Mouse (Mus musculus) heart, embryonic 16.5 days (tissue): Measurements from ENCODE around the gene Spib. TPM values are rescaled to one million over a fixed set of nuclear protein-coding genes. Genes with fewer than 3 reads are reported as not detected.

ENCODE experiments used
- ATAC-seq: fragments of 200-750 bp; cut with Nextera tagmentation; replicated peaks from 2 replicates; pipeline ENCODE4 v1.8.0; 2017; ENCODE audit warnings: moderate number of reproducible peaks; ENCODE audit not compliant: insufficient read depth, low FRiP score; ENCODE audit errors: extremely low read depth
- H3K27ac ChIP-seq: fragments of 300-500 bp; sonication (generic); 2 replicates; pipeline ENCODE4 v1.5.1; 2014; ENCODE audit warnings: mild to moderate bottlenecking, low read length, control low read depth, moderate library complexity
- H3K27me3 ChIP-seq: fragments of 300-500 bp; sonication (generic); 2 replicates; pipeline ENCODE4 v1.6.1; 2014; ENCODE audit warnings: low read length, mixed read lengths; ENCODE audit not compliant: control insufficient read depth, insufficient read depth
- H3K36me3 ChIP-seq: fragments of 300-500 bp; sonication (generic); 2 replicates; pipeline ENCODE4 v1.6.1; 2014; ENCODE audit not compliant: control insufficient read depth, insufficient read depth
- H3K4me1 ChIP-seq: fragments of 300-500 bp; sonication (generic); 2 replicates; pipeline ENCODE4 v1.6.1; 2014; ENCODE audit warnings: low read length, mixed read lengths; ENCODE audit not compliant: control insufficient read depth, insufficient read depth
- H3K4me2 ChIP-seq: fragments of 300-500 bp; sonication (generic); 2 replicates; pipeline ENCODE4 v1.6.1; 2014; ENCODE audit warnings: low read depth, mild to moderate bottlenecking, control low read depth, low read length
- H3K4me3 ChIP-seq: fragments of 300-500 bp; sonication (generic); 2 replicates; pipeline ENCODE4 v1.5.1; 2014; ENCODE audit warnings: mild to moderate bottlenecking, control low read depth, low read length
- H3K9ac ChIP-seq: fragments of 300-500 bp; sonication (generic); 2 replicates; pipeline ENCODE4 v1.6.1; 2014; ENCODE audit warnings: low read length, control low read depth
- H3K9me3 ChIP-seq: fragments of 300-500 bp; sonication (generic); replicated peaks from 2 replicates; pipeline ENCODE4 v1.6.1; 2016; ENCODE audit warnings: low read length; ENCODE audit not compliant: control insufficient read depth
- WGBS: fragments of 180-500 bp; shearing (Covaris S2); extraction: QIAGEN DNeasy Blood & Tissue Kit; methylation state at CpG from one replicate; pipeline ENCODE4 v1.1.7; 2014; 5-methylcytosine and 5-hydroxymethylcytosine counted together
- polyA plus RNA-seq: library from polyadenylated mRNA; unstranded; fragments of >200 nt; fragmentation: Nextera tagmentation; extraction: Ambion mirVana; gene quantifications from 2 replicates; pipeline ENCODE4 v1.2.1, GENCODE M21; 2015

Gene Spib
- polyA plus RNA-seq, 1 experiment from 2014 or later, result 5.9 TPM

DNA sequence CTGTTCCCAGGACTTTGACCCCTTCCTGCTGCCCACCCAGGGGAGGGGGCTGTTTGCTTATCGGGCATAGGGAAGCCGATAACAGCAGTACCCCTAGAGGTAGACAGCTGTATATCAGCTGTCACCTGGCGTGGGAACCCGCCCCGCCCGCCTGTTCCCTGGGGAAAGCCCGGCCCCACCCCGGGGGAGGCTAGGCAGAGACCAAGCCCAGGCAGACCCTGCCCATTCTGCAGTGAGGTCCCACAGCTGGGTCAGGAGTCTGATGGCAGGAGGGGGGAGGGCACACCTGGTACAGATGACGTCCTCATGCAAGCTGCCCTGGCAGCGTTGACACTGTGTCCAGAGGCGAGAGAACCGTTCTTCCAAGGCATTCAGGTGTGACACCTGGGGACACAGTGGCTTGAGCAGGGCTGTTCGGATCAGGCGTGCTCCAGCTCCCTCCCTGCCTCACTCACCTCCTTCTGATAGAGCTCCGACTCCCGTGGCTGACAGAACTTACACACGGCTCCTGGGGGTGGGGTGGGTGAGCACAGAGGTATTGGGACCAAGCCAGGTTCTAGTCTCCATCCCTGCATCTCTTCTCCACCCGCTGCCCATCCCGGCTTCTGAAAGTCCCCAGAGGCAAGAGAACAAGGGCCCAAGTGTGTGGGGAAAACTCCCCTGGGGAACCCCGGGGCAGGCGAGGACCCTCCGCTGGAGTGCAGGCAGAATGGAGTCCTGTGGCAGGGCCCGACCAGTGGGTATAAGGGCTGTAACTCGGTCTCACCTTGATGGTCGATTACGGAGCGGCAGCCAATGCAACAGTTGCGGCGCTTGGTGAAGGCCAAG lies 1.3 kb upstream of the Spib start:
- Histone ChIP-seq H3K27me3 (peaks cover 6% of the 10 kb centered on the region; the same call in 1 of the 2 replicates), H3K27ac (no peak overlapping the region), H3K9ac (no peak overlapping the region), H3K4me3 (no peak overlapping the region), H3K4me2 (no peak overlapping the region), H3K4me1 (peaks cover 13% of the 10 kb centered on the region), H3K36me3 (peaks cover 25% of the 10 kb centered on the region), H3K9me3 (no peaks in the 10 kb centered on the region)
- WGBS, result 80% methylated on average over 29 of the region's 29 CpGs
- ATAC-seq, result no peak

DNA sequence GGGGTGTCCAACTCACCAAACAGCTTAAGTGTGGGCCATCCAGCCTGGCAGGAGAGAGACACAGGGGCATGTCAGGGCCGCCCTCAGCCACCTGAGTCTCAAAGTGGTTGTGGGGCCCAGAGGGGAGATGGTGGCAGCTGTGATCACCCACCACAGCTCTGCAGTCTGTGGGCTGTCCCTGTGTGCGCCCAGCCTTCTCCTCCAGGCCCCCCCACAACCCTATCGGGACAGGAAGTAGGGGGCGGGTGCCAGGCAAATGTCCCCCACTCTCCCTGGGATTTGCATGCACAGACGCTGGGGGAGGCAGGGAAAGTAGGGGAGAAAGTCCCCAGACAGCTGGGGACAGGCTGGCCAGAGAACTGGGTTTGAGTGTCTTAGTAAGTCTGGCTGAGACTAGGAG lies 664 bp downstream of the Spib start:
- Histone ChIP-seq H3K27ac (no peak overlapping the region; the same call in 1 of the 2 replicates), H3K9me3 (no peaks in the 10 kb centered on the region), H3K9ac (no peak overlapping the region), H3K4me2 (no peak overlapping the region), H3K36me3 (peaks cover 14% of the 10 kb centered on the region), H3K4me1 (peaks cover 4% of the 10 kb centered on the region; the same call in 1 of the 2 replicates), H3K27me3 (peaks cover 11% of the 10 kb centered on the region), H3K4me3 (peak overlapping the region; percentile 4; the same call in 1 of the 2 replicates)
- ATAC-seq, result no peak
- WGBS, result 26% methylated on average over 5 of the region's 5 CpGs

DNA sequence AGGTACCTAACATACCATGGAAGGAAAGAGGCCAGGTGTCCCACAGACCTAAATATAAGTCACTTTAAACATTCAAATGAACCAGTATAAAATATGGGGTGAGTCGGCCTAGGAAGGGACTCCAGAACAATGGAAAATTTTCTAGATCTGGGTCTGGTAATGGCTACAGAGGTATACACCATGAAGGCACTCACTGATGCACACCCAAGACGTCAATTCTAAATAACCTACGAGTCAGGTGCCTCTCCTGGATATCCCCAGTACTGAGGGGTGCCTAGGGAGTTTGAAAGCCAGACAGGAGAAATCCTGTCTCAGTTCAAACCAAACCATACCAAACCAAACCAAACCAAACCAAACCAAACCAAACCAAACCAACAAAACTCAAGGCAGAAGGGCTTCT lies 1.4 kb downstream of the Spib start:
- Histone ChIP-seq H3K9ac (no peak overlapping the region), H3K4me2 (no peak overlapping the region), H3K9me3 (no peaks in the 10 kb centered on the region), H3K4me1 (peaks cover 2% of the 10 kb centered on the region), H3K4me3 (no peak overlapping the region), H3K36me3 (peaks cover 7% of the 10 kb centered on the region), H3K27ac (no peak overlapping the region), H3K27me3 (peaks cover 11% of the 10 kb centered on the region)
- no peak for ATAC-seq
- 83% methylated on average over 3 of the region's 3 CpGs for WGBS

DNA sequence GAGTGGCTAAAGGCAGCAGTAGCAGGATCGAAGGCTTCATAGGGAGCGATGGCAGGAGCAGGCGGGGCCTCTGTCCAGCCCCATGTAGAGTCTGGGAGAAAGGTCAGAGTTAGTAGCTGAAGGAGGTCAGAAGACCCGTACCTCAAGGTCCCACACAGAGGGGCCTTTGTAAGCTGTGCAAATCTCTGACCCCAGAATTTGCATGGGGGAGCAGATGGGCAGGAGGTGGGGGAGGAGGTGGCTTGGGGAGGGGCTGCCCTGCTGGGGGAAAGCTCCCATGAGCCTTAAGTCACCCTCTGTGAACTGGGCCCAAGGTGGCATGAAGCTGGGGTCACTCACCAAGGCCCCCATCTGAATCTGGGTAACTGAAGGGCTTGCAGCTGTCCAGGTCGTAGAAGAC lies 2.4 kb downstream of the Spib start:
- ATAC-seq, result no peak
- Histone ChIP-seq H3K4me3 (no peak overlapping the region), H3K27me3 (peaks cover 11% of the 10 kb centered on the region)

DNA sequence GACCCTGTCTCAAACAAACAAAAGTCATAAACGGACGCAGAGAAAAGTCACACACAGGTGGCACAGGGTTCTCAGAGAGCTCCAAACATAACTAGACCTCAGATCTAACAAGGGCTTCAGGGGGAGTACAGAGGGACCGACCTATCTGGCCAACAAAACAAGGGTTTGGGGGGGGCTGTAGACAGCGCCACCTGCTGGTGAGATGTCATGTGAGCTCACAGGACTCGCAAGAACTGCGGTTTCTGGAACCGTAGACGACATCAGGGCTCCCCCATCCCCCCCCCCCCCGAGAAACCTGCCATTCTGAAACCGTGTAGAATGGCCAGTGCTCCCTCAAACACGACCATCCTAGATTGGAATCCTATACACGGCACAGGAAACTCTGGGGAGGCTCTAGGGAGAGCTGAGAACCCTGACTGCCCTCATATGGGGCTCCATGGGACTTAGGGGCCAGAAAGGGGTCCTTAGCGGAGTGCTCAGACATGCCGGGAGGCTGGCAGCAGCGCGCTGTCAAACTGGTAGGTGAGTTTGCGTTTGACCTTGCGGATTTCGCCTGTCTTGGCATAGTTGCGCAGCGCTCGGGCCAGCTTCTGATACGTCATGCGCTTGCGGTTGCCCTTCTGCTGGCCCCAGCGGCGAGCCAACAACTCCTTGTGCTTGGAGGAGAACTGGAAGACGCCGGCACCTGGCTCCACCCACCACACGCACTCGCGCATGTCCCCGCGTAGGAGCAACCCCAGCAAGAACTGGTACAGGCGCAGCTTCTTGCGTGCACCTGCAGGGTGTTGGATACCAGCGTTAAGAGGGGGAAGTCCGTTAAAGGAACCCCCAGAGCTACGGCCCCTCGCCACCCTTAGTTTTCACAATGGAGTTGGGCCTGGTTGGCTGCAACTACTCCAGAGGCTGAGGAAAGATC lies 4.1 kb downstream of the Spib start:
- peak overlapping the region; percentile 82 for H3K4me2 ChIP-seq
- H3K4me1 ChIP-seq, result peaks cover 15% of the 10 kb centered on the region
- peak overlapping the region; percentile 75 for H3K9ac ChIP-seq
- ATAC-seq, result peak; percentile 26; the same call in 1 of the 2 replicates
- 0 out of 2 replicates have a peak overlapping the region, but pooled peaks have one; percentile 20 for H3K27ac ChIP-seq
- no peaks in the 10 kb centered on the region for H3K36me3 ChIP-seq
- WGBS, result 6% methylated on average over 40 of the region's 40 CpGs
- H3K27me3 ChIP-seq, result peaks cover 18% of the 10 kb centered on the region
- H3K4me3 ChIP-seq, result peak overlapping the region; percentile 39
- H3K9me3 ChIP-seq, result no peaks in the 10 kb centered on the region

More for the DNA sequence above, 2.4 kb downstream of the Spib start:
- H3K27ac ChIP-seq, result no peak overlapping the region
- no peak overlapping the region for H3K4me2 ChIP-seq
- H3K9me3 ChIP-seq, result no peaks in the 10 kb centered on the region
- H3K4me1 ChIP-seq, result peaks cover 12% of the 10 kb centered on the region
- WGBS, result 74% methylated on average over 5 of the region's 5 CpGs
- no peak overlapping the region for H3K9ac ChIP-seq
- peaks cover 4% of the 10 kb centered on the region; the same call in 1 of the 2 replicates for H3K36me3 ChIP-seq

DNA sequence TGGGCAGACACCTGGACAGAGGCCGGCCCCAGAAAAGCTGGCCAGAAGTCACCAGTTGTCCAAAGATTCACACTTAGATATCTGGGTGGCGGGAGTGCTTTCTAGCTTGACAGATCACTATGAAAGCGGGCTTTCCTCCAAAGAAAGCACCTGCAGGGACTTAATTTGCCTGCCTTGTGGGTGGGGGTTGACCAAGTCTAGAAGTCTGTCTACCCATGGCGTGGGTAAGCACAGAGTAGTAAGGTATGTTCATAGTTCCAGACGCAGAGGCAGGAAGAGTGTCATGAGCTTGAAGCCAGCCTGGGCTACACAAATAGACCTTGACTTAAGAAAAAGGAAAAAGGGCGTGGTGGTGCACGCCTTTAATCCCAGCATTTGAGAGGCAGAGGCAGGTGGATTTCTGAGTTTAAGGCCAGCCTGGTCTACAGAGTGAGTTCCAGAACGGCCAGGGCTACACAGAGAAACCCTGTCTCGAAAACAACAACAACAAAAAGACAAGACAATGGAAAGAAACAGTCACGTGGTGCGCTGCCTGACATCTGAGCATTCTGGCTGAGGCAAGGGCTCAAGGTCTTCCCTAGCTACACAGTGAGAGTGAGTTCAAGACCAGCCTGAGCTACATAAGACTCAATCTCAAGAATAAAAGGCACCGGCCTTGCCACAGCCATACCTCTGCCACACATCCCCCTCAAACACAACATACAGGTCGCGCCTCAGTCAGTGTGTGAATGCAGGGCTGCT lies 5.3 kb downstream of the Spib start:
- Histone ChIP-seq H3K27me3 (peaks cover 28% of the 10 kb centered on the region), H3K4me3 (no peak overlapping the region), H3K9ac (no peak overlapping the region), H3K27ac (no peak overlapping the region), H3K4me1 (peaks cover 16% of the 10 kb centered on the region), H3K4me2 (no peak overlapping the region), H3K9me3 (no peaks in the 10 kb centered on the region), H3K36me3 (no peaks in the 10 kb centered on the region)
- no peak for ATAC-seq
- 83% methylated on average over 14 of the region's 14 CpGs for WGBS

DNA sequence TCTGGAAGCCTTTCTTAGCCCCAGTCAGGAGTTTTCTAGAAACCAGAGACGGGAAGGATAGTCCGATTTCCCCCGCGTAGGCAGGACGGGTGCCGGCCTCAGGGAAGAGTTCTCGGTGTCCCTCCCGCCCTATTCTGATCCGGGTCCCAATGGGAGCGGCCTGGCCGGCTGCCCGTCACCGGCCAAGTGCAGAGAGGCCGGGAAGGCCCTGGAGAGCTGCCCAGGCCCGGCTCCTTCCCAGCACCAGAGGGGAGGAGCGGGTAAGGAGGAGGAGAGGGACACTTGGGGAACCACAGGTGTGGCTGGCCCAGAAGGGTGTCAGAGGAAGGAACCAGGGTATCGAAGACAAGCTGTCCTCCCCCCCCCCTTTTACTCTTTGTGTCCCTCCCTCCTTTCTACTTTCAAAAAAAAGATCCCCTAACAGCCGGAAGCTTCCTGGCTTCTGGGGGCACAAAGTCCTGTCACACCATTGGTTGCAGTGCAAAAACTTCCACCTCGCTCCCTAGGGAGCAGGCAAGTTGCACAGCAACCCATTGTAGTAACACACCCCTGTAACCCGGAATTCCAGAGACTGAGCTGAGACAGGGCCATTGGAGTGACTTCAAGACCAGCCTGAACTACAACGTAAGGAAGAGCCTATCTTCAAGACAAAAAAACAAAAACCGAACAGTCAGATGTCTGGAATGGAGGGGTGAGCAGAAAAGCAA lies 6.6 kb downstream of the Spib start:
- Histone ChIP-seq H3K9me3 (no peaks in the 10 kb centered on the region), H3K4me2 (peak overlapping the region; percentile 62), H3K36me3 (no peaks in the 10 kb centered on the region), H3K4me3 (peak overlapping the region; percentile 29), H3K27me3 (peaks cover 37% of the 10 kb centered on the region), H3K27ac (peak overlapping the region; percentile 64), H3K4me1 (peaks cover 17% of the 10 kb centered on the region), H3K9ac (peak overlapping the region; percentile 65)
- peak; percentile 71 for ATAC-seq
- 18% methylated on average over 22 of the region's 22 CpGs for WGBS

DNA sequence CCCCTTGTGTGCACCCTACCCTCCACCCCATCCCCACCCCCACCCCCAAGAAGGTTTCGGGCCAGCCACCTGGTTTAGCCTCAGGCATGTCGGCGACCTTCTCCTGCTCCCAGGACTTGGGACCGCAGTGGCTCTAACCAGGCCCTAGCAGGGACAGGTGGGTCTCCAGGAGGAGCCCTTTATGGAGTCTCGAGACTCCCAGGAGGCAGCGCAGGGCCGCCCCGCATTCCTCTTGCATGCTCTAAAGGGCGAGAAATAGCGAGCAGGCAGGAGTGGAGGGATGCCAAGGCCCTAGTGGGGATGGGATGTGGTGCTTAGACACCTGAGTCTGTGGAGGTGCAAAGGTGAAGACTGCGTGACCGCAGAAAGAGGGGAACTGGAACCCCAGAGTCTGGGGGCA lies 7.4 kb downstream of the Spib start, which contains the start of gene Mybpc2:
Gene Mybpc2 (minus strand): TSS at position 155 of the 400 bp plus-strand sequence.
- Histone ChIP-seq H3K27ac (peak within 1 kb of the TSS; percentile 64), H3K9me3 (no peaks in the 10 kb centered on the region; the same call in 1 of the 2 replicates), H3K4me3 (peak within 1 kb of the TSS; percentile 29), H3K36me3 (no peaks in the 10 kb centered on the region), H3K4me1 (peaks cover 17% of the 10 kb centered on the region), H3K4me2 (peak within 1 kb of the TSS; percentile 62), H3K27me3 (peaks cover 37% of the 10 kb centered on the region), H3K9ac (peak within 1 kb of the TSS; percentile 65)
- peak; percentile 38; the same call in 1 of the 2 replicates for ATAC-seq
- WGBS, result 25% methylated on average over 12 of the region's 12 CpGs
